Mouse (Mus musculus): ENCODE data around the gene Clpx. TPM values are rescaled to one million over a fixed set of nuclear protein-coding genes. Genes with fewer than 3 reads are reported as not detected.

Clpx gene
- polyA plus RNA-seq (2012; rRNA removed) (5.6 and 10.3 TPM in 2 replicates), polyA plus RNA-seq (2014; fragmentation: Nextera tagmentation; extraction: Ambion mirVana) (29.5 and 32.5 TPM in 2 replicates)

DNA sequence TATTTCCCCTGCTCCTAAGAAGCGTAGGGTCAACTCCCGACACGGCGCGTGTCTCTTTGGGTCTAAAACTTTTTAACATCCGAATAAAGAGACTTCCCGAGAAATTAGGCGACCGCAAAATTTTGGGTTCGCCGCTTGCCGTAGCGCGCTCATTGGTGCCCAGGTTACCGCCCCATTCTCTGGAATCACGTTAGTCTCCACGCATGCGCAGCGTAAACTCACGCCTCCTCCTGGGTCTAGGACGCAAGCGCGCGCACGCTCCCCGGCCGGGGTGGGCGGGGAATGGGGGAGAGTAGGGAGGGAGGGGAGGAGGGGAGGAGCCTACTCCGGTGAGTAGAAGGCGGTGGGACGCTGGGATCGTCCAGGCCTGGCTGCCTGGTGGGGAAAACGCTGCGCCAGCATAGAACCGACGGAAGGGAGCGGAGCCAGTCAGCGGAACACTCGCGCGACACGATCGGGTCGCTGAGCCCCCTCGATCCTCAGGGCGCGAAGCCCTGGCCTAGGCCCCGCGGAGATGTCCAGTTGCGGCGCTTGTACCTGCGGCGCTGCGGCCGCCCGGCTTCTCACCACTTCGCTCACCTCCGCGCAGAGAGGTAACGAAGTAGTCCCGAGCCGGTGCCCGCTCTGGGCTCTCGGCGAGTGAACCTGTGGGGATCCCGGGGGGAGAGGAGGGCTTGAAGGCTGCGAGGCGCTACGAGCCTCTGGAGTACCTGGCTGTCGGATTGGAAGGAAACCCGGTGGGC, at the start of gene Clpx:
TSS of gene Clpx (plus strand) at position 288 of the 743 bp plus-strand sequence.
- peak within 1 kb of the TSS; percentile 64 for H3K27ac ChIP-seq
- H3K4me1 ChIP-seq (replicated peaks; ENCODE audit: control insufficient read depth in 2 of 2, insufficient read depth in 2 of 2, low read length in 1 of 2), result peaks cover 14 to 18% of the 10 kb centered on the region in 2 experiments
- no peaks in the 10 kb centered on the region for H3K27me3 ChIP-seq (ENCODE audit: control insufficient read depth, insufficient read depth, low read length)
- no peaks in the 10 kb centered on the region for H3K36me3 ChIP-seq (replicated peaks; ENCODE audit: control insufficient read depth, insufficient read depth, low read depth)
- peak within 1 kb of the TSS; percentile 94 to 95 for H3K4me3 ChIP-seq (ENCODE audit: insufficient read depth in 1 of 2, low read depth in 2 of 2, low read length in 2 of 2)
- TF ChIP-seq CTCF (IDR thresholded peaks at IDR 0.05; ENCODE audit: low read depth) (peak; percentile 43), EP300 (IDR thresholded peaks at IDR 0.05; ENCODE audit: low read depth) (no peak)
- WGBS (ENCODE audit: insufficient replicate concordance), result under 1% methylated on average over 71 of the region's 71 CpGs
- peak within 1 kb of the TSS; percentile 97 for H3K9ac ChIP-seq (replicated peaks)
- H3K4me2 ChIP-seq (ENCODE audit: low read depth), result peak within 1 kb of the TSS; percentile 84
- DNase-seq (ENCODE audit: low read depth in 3 of 3, low spot score in 3 of 3), result peak; percentile 98 to 99 (median 98)
- ATAC-seq (ENCODE audit: insufficient read depth), result peak; percentile 98
- H3K9me3 ChIP-seq (ENCODE audit: control insufficient read depth, low read length), result no peaks in the 10 kb centered on the region

DNA sequence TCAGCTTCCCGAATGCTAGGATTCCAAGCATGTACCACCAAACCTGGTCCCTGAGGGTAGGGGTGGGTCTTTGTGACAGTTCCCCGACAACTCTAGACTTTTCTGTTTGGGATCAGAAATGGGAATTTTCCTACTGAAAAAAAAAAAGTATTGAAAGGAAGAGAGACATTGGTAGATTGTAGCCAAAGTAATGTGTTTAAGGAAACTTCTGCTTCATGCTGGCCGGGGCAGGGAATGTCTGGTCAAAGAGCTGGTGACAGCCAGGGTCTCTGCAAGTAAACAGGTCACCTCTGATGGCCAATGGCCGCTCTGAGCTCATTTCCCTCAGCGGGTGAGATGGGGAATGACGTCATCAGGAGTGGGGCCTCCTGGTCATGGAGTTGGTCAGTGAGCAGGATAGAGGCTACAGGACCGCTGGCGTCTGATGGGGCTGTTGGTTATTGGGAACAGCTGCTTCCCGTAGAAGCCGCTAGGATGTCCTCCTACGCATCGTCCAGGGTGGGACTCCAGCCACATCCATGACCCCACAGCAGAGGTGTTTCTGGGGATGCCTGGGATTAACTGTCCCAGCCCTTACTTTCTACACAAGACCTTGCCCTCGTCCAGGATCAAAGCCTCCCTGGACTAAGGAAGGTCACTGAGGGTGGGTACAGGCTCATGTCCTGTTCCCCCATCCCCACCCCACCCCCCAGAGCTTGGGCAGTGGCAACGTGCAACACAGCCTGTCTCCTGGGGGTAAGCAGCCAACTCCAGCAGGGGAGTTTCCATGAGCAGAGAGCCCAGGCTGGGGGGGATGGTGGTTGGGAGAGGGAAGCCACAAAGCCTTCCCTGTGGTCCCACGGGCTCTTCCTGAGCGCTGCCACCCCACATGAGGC, 46.3 kb upstream of the Clpx start:
- no peak overlapping the region for H3K9ac ChIP-seq (replicated peaks)
- no peaks in the 10 kb centered on the region for H3K9me3 ChIP-seq (ENCODE audit: control insufficient read depth, low read length)
- TF ChIP-seq EP300 (IDR thresholded peaks at IDR 0.05; ENCODE audit: low read depth) (no peak), CTCF (IDR thresholded peaks at IDR 0.05; ENCODE audit: low read depth) (no peak)
- peaks cover 0 to 12% of the 10 kb centered on the region in 2 experiments; a peak in 2 of 4 replicates for H3K4me1 ChIP-seq (replicated peaks; ENCODE audit: control insufficient read depth in 2 of 2, insufficient read depth in 2 of 2, low read length in 1 of 2)
- H3K36me3 ChIP-seq (replicated peaks; ENCODE audit: control insufficient read depth, insufficient read depth, low read depth), result no peaks in the 10 kb centered on the region
- no peak overlapping the region for H3K4me2 ChIP-seq (ENCODE audit: low read depth)
- H3K4me3 ChIP-seq (ENCODE audit: insufficient read depth in 1 of 2, low read depth in 2 of 2, low read length in 2 of 2), result no peak overlapping the region
- DNase-seq (ENCODE audit: low read depth in 3 of 3, low spot score in 3 of 3) (no peak), ATAC-seq (ENCODE audit: insufficient read depth) (no peak)
- H3K27ac ChIP-seq, result no peak overlapping the region
- WGBS (ENCODE audit: insufficient replicate concordance), result 55% methylated on average over 16 of the region's 16 CpGs
- H3K27me3 ChIP-seq (ENCODE audit: control insufficient read depth, insufficient read depth, low read length), result no peaks in the 10 kb centered on the region

DNA sequence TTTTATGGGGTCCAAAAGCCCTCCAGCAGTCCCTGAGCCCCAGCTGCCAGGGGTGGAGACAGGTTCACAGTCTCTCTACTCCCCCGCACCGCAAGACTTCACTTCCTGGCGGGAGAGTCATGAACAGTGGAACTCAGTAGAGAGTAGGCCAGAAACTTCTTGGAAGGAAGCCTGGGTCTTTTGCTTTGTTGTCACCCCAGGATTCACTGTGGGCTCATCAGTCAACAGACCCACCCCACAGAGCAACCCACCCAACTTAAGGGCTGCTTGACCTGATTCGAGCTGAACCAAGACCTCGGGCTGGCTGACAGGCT, 45.7 kb upstream of the Clpx start:
- DNase-seq (ENCODE audit: low read depth in 3 of 3, low spot score in 3 of 3), result no peak
- no peak for TF ChIP-seq EP300 (IDR thresholded peaks at IDR 0.05; ENCODE audit: low read depth)
- TF ChIP-seq CTCF (IDR thresholded peaks at IDR 0.05; ENCODE audit: low read depth), result no peak

DNA sequence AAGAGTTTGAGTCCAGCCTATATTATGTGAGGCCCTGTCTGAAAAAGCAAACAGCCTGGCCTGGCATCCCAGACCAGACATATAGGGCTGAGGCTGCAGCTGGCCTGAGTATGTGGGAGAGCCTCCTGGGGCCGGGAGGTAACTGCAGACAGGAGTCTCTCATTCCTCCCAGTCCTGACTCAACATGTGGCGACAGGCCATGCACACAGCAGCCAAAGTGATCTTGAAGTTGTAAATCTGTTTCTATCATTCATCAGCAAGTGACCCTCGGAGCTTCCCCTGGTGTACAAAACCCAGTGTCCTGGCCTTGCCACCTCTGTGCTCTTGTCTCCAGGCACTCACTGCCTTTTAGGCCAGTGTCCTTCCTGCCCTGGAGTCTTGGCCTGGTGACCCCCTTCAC, 42.0 kb upstream of the Clpx start:
- no peak for TF ChIP-seq EP300 (IDR thresholded peaks at IDR 0.05; ENCODE audit: low read depth)
- no peak for TF ChIP-seq CTCF (IDR thresholded peaks at IDR 0.05; ENCODE audit: low read depth)
- Histone ChIP-seq H3K4me2 (ENCODE audit: low read depth) (no peak overlapping the region), H3K4me3 (ENCODE audit: insufficient read depth in 1 of 2, low read depth in 2 of 2, low read length in 2 of 2) (no peak overlapping the region), H3K9me3 (ENCODE audit: control insufficient read depth, low read length) (no peaks in the 10 kb centered on the region), H3K36me3 (replicated peaks; ENCODE audit: control insufficient read depth, insufficient read depth, low read depth) (no peaks in the 10 kb centered on the region), H3K4me1 (replicated peaks; ENCODE audit: control insufficient read depth in 2 of 2, insufficient read depth in 2 of 2, low read length in 1 of 2) (no peaks in the 10 kb centered on the region), H3K9ac (replicated peaks) (no peak overlapping the region), H3K27ac (no peak overlapping the region), H3K27me3 (ENCODE audit: control insufficient read depth, insufficient read depth, low read length) (no peaks in the 10 kb centered on the region)
- DNase-seq (ENCODE audit: low read depth in 3 of 3, low spot score in 3 of 3), result no peak
- WGBS (ENCODE audit: insufficient replicate concordance), result 55% methylated on average over 3 of the region's 3 CpGs
- ATAC-seq (ENCODE audit: insufficient read depth), result no peak

More for the DNA sequence above, 45.7 kb upstream of the Clpx start:
- Histone ChIP-seq H3K36me3 (replicated peaks; ENCODE audit: control insufficient read depth, insufficient read depth, low read depth) (no peaks in the 10 kb centered on the region), H3K4me3 (ENCODE audit: insufficient read depth in 1 of 2, low read depth in 2 of 2, low read length in 2 of 2) (no peak overlapping the region), H3K9ac (replicated peaks) (no peak overlapping the region), H3K27me3 (ENCODE audit: control insufficient read depth, insufficient read depth, low read length) (no peaks in the 10 kb centered on the region), H3K9me3 (ENCODE audit: control insufficient read depth, low read length) (no peaks in the 10 kb centered on the region), H3K4me2 (ENCODE audit: low read depth) (no peak overlapping the region), H3K27ac (no peak overlapping the region), H3K4me1 (replicated peaks; ENCODE audit: control insufficient read depth in 2 of 2, insufficient read depth in 2 of 2, low read length in 1 of 2) (peaks cover 0 to 12% of the 10 kb centered on the region in 2 experiments; a peak in 2 of 4 replicates)
- WGBS (ENCODE audit: insufficient replicate concordance), result 63% methylated on average over 5 of the region's 5 CpGs
- ATAC-seq (ENCODE audit: insufficient read depth), result no peak

Data from liver, embryonic 14.5 days (tissue).